Mouse (Mus musculus) G1E (cell line): ENCODE measurements at regions not wholly inside any gene's neighbourhood (a gene's known extent, or its start where the extent isn't known, plus 50 kb on each side); places are given as distances from the start of the nearest gene placed in this dataset.

Experiments used
- ATAC-seq: 2 replicates; pipeline ENCODE4 v1.8.0; 2016; ENCODE audit warnings: mild to moderate bottlenecking; ENCODE audit not compliant: insufficient number of reproducible peaks, poor library complexity, low FRiP score, severe bottlenecking; ENCODE audit errors: extremely low read depth
- DNase-seq: peaks from one replicate; pipeline ENCODE4 v3.0.0; 2012; ENCODE audit warnings: low spot score
- H3K27me3 ChIP-seq: 2 replicates; pipeline ENCODE4 v1.6.1; 2012; ENCODE audit warnings: mild to moderate bottlenecking, low read length, inconsistent platforms; ENCODE audit not compliant: insufficient read depth
- H3K36me3 ChIP-seq: replicated peaks from 2 replicates; pipeline ENCODE3; 2012; ENCODE audit warnings: mild to moderate bottlenecking, inconsistent platforms
- H3K4me1 ChIP-seq: 2 replicates; pipeline ENCODE4 v1.6.1; 2012; ENCODE audit warnings: low read depth, low read length, inconsistent platforms, mixed read lengths; ENCODE audit not compliant: insufficient read depth
- H3K4me3 ChIP-seq: 2 replicates; pipeline ENCODE4 v1.5.1; 2012; ENCODE audit warnings: low read depth, mild to moderate bottlenecking, inconsistent platforms, low read length, moderate library complexity, mixed read lengths
- H3K9me3 ChIP-seq: replicated peaks from 2 replicates; pipeline ENCODE4 v1.6.1; 2012; ENCODE audit warnings: inconsistent platforms
- CTCF ChIP-seq: IDR thresholded peaks from 2 replicates; pipeline ENCODE4 v1.5.1; 2012; ENCODE audit warnings: low read depth, low read length, inconsistent platforms, mixed read lengths
- GATA1 ChIP-seq: IDR thresholded peaks from 2 replicates; pipeline ENCODE4 v1.6.1; 2012; ENCODE audit warnings: borderline replicate concordance, low read length, inconsistent platforms, mixed read lengths
- GATA2 ChIP-seq: IDR thresholded peaks from 2 replicates; pipeline ENCODE4 v1.6.1; 2012; ENCODE audit warnings: low read depth, low read length, inconsistent platforms, borderline replicate concordance
- POLR2AphosphoS5 ChIP-seq: IDR thresholded peaks from 2 replicates; pipeline ENCODE4 v1.6.1; 2012; ENCODE audit warnings: low read depth, low read length, inconsistent platforms; ENCODE audit not compliant: insufficient replicate concordance
- TAL1 ChIP-seq: conservative IDR thresholded peaks from 2 replicates; pipeline ENCODE4 v1.6.1; 2012; ENCODE audit warnings: low read depth, low read length, inconsistent platforms, mixed read lengths

DNA sequence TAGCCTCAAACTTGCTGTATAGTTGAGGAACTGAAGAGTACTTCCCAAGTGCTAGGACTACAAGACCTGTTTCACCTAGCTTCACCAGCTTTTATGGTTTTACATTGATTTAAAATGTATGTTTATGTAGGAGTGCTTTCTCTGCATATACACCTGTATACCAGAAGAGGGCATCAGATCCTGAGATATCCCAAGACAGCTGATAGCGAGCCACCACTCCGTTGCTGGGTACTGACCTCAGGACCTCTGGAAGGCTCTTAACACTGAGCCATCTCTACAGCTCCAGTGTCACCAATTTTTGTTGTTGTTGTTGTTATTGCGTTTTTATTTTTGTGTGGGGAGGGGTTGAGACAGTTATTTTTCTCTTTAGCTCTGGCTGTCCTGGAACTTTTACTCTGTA, 55.9 kb upstream of the Ddx3x start:
- Histone ChIP-seq H3K36me3 (no peaks in the 10 kb centered on the region), H3K4me1 (peaks cover 6% of the 10 kb centered on the region), H3K4me3 (no peak overlapping the region), H3K9me3 (no peaks in the 10 kb centered on the region), H3K27me3 (no peaks in the 10 kb centered on the region)
- DNase-seq = no peak
- ATAC-seq = no peak; the same call in 1 of the 2 replicates
- TF ChIP-seq GATA1 (no peak), POLR2AphosphoS5 (no peak), GATA2 (no peak), CTCF (no peak), TAL1 (no peak)

DNA sequence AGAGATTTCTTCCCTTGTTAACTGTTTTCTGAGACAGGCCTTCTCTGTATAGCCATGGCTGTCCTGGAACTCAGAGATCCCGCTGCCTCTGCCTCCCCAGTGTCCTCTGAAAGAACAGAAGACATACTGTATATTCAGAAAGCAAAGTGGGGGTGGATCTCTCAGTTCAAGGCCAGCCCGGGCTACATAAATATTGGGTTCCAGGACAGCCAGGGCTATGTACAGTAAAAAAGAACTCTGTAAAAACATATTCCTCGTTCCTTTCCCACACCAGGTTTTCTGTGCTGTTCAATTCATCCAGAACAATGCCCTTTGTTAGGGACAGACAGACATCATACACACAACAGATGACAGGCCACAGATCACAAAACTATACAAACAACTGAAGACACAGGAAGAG, 54.3 kb upstream of the Ddx3x start:
- no peak for TF ChIP-seq GATA2
- no peak for TF ChIP-seq POLR2AphosphoS5
- no peak for TF ChIP-seq CTCF
- TF ChIP-seq GATA1 = no peak
- TF ChIP-seq TAL1 = no peak
- DNase-seq (no peak), ATAC-seq (no peak)
- Histone ChIP-seq H3K4me1 (peaks cover 12% of the 10 kb centered on the region), H3K36me3 (no peaks in the 10 kb centered on the region), H3K9me3 (no peaks in the 10 kb centered on the region), H3K4me3 (no peak overlapping the region), H3K27me3 (no peaks in the 10 kb centered on the region)

DNA sequence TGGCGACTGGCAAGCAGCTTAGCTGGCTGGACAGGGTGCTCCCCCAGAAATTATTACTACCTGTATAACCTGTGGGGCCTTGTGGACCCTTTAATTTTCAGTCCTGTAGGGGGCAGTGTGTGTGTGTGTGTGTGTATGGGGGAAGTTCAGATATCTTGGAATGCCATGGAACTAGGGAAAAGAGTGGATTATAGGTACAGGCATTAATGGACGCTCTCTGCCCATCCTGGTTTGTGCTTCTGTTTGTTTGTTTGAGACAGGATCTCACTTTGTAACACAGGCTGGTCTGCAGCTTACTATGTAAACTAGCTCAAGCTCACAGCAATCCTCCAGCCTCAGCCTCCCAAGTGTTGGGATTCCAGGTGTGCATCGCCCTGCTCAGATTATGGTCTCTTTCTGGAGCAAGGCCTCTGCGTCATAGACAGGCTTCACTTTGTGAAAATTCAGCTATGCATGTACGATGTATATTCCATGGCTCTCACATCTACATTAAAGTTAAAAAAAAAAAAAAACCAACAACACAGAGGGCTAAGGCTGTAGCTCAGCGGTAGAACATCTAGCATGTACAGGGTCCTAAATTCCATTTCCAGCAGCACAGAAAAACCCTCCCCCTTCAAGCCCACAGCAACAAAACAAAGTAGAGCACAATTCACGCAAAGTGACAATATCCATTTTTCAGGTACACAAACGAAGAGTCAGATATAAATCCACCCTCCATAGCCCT, 50.7 kb upstream of the Ddx3x start:
- no peaks in the 10 kb centered on the region for H3K9me3 ChIP-seq
- H3K4me3 ChIP-seq = peak overlapping the region; percentile 61
- H3K36me3 ChIP-seq = no peaks in the 10 kb centered on the region
- ATAC-seq (no peak), DNase-seq (no peak)
- no peak for TF ChIP-seq POLR2AphosphoS5
- TF ChIP-seq GATA1 = no peak
- no peak for TF ChIP-seq CTCF
- TF ChIP-seq GATA2 = no peak
- no peak for TF ChIP-seq TAL1
- H3K4me1 ChIP-seq = peaks cover 12% of the 10 kb centered on the region
- H3K27me3 ChIP-seq = no peaks in the 10 kb centered on the region

DNA sequence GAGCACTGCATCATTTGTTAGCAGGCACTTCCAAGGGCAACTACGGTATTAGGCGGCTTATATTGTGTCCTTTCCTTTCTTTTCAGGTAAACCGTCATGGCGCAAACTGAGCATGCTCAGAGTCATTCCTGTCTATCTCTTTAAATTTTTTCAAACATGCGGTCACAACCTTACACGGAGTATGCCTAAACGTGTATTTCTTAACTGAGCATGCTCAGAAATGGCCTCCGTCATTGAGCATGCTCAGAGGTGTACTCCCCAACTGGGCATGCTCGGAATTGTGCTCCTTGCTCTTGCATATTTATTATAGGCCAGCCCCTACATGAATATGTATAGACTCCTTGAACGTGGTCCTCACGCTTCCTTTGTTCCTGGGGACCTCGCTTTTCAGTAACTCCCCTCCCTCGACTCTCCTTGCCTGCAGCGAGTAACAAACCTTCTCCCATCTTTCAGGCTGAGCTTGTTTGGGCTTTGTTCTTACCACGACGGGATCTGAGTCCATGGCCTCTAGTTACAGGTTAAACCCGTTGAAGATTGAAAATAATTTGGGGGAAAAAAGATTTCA, 50.1 kb upstream of the Ddx3x start:
- Histone ChIP-seq H3K36me3 (no peaks in the 10 kb centered on the region), H3K9me3 (no peaks in the 10 kb centered on the region), H3K27me3 (no peaks in the 10 kb centered on the region), H3K4me1 (peaks cover 12% of the 10 kb centered on the region), H3K4me3 (peak overlapping the region; percentile 61)
- no peak for TF ChIP-seq POLR2AphosphoS5
- no peak for TF ChIP-seq TAL1
- no peak for TF ChIP-seq GATA2
- no peak for TF ChIP-seq GATA1
- TF ChIP-seq CTCF = no peak
- ATAC-seq (peak; percentile 96), DNase-seq (no peak)
